Comparison of ENCODE assay signal across 18 mouse cellular contexts in the genomic region with DNA sequence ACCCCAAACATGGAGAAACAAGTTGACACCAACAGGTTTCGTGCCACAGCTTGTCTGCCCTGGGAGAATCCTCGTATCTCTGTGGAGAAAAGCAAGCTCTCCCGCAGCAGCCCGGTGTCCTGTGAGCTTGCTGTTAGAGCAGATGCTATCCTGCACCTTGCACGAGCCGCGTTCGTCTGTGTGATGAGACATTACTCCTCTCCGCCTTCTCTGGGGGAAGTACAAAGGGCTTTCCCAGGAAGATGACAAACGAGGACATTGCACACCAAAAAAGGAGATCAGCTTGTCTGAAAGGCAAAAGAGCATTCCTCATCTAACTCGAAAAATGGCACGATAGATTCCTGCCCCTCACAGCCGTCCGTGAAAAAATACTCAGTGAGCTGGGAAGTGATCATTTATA. TPM values are rescaled to one million over a fixed set of nuclear protein-coding genes. Genes with fewer than 3 reads are reported as not detected.
DNase-seq lines count a peak whose midpoint lies in the region; ATAC-seq lines count a peak whose summit lies in the region.
"Had no signal": no experiment of that assay in that cellular context is flagged by ENCODE, and none has a peak within 500 bp of the region (broad histone marks: within the 10 kb centered on the region; RNA-seq: fewer than 3 reads in every experiment).

No protein-coding gene starts in this region.

- no peak overlapping the region for H3K4me2 ChIP-seq in intestine, embryonic 14.5 days (ENCODE audit: low read length)
- H3K4me2 ChIP-seq in intestine, embryonic 16.5 days (ENCODE audit: low read depth, low read length) = no peak overlapping the region
- H3K4me2 ChIP-seq in kidney, embryonic 14.5 days (replicated peaks; ENCODE audit: low read depth, low read length) = no peak overlapping the region

- intact Hi-C loops in left cerebral cortex, postnatal 14 days (cut with DNase I) = no loop called here

- no peaks in the 10 kb centered on the region for H3K27me3 ChIP-seq in intestine, embryonic 14.5 days (replicated peaks; ENCODE audit: control insufficient read depth, insufficient read depth, low read length)
- H3K27me3 ChIP-seq in intestine, embryonic 16.5 days (replicated peaks; ENCODE audit: control insufficient read depth, insufficient read depth, low read length) = no peaks in the 10 kb centered on the region
- H3K27me3 ChIP-seq in kidney, embryonic 14.5 days (ENCODE audit: control insufficient read depth, insufficient read depth, low read length) = no peaks in the 10 kb centered on the region

- peaks cover 7% of the 10 kb centered on the region for H3K4me1 ChIP-seq in intestine, embryonic 14.5 days (replicated peaks; ENCODE audit: control insufficient read depth, insufficient read depth, low read length)
- peaks cover 21% of the 10 kb centered on the region for H3K4me1 ChIP-seq in intestine, embryonic 16.5 days (ENCODE audit: control insufficient read depth, insufficient read depth, low read length)
- H3K4me1 ChIP-seq in kidney, embryonic 14.5 days (ENCODE audit: control insufficient read depth, insufficient read depth, low read length) = no peaks in the 10 kb centered on the region

- H3K9ac ChIP-seq in intestine, embryonic 14.5 days (ENCODE audit: low read length) = no peak overlapping the region
- H3K9ac ChIP-seq in intestine, embryonic 16.5 days (ENCODE audit: low read depth, low read length) = no peak overlapping the region
- H3K9ac ChIP-seq in kidney, embryonic 14.5 days (ENCODE audit: low read depth, low read length) = no peak overlapping the region
- H3K9ac ChIP-seq: liver, embryonic 14.5 days had no signal

- peak; percentile 53 for DNase-seq in adrenal gland, adult 2 months
- DNase-seq in adrenal gland, postnatal 4 days (ENCODE audit: low spot score in 2 of 2) = no peak
- DNase-seq in intestine, embryonic 14.5 days (ENCODE audit: low spot score) = no peak
- peak; percentile 40 to 50 for DNase-seq in adrenal gland, postnatal 36 days
- peak; percentile 45 to 55 for DNase-seq in left cerebral cortex, postnatal 14 days (ENCODE audit: low spot score in 2 of 2)
- DNase-seq in heart, adult 11 months = no peak
- DNase-seq: gastrocnemius, postnatal 10 days; kidney, adult 2 months; layer of hippocampus, adult 9-11 months had no signal

- no peak overlapping the region for H3K4me3 ChIP-seq in intestine, embryonic 14.5 days (ENCODE audit: low read depth, low read length)
- H3K4me3 ChIP-seq in intestine, embryonic 16.5 days (ENCODE audit: low read length) = no peak overlapping the region
- no peak overlapping the region for H3K4me3 ChIP-seq in kidney, embryonic 14.5 days (ENCODE audit: low read length)
- H3K4me3 ChIP-seq: myocyte had no signal

- peak overlapping the region; percentile 59; the same call in 1 of the 2 replicates for H3K27ac ChIP-seq in intestine, embryonic 14.5 days (ENCODE audit: low read depth)
- H3K27ac ChIP-seq in intestine, embryonic 16.5 days (ENCODE audit: low read length) = no peak overlapping the region
- no peak overlapping the region for H3K27ac ChIP-seq in kidney, embryonic 14.5 days (ENCODE audit: low read depth, low read length)
- H3K27ac ChIP-seq: liver, embryonic 14.5 days had no signal

- H3K9me3 ChIP-seq in intestine, embryonic 14.5 days (ENCODE audit: control insufficient read depth, low read length) = no peaks in the 10 kb centered on the region
- no peaks in the 10 kb centered on the region for H3K9me3 ChIP-seq in intestine, embryonic 16.5 days (ENCODE audit: control insufficient read depth, low read length)
- H3K9me3 ChIP-seq in kidney, embryonic 14.5 days (ENCODE audit: control insufficient read depth, low read length) = no peaks in the 10 kb centered on the region
- H3K9me3 ChIP-seq: G1E had no signal

- WGBS in intestine, embryonic 14.5 days = 45% methylated on average over 14 of the region's 14 CpGs
- WGBS in intestine, embryonic 16.5 days = 53% methylated on average over 14 of the region's 14 CpGs
- WGBS in kidney, embryonic 14.5 days = 77% methylated on average over 14 of the region's 14 CpGs

- ATAC-seq in intestine, embryonic 14.5 days (replicated peaks; ENCODE audit: low FRiP score, low TSS enrichment, low read depth) = no peak
- ATAC-seq in intestine, embryonic 16.5 days = no peak
- ATAC-seq in kidney, embryonic 14.5 days (ENCODE audit: low FRiP score, low TSS enrichment) = no peak
- ATAC-seq: activated CD4-positive, CD25-positive, alpha-beta regulatory T cell, adult 4 months had no signal

- no peaks in the 10 kb centered on the region for H3K36me3 ChIP-seq in intestine, embryonic 14.5 days (ENCODE audit: control insufficient read depth, insufficient read depth, low read length)
- no peaks in the 10 kb centered on the region for H3K36me3 ChIP-seq in intestine, embryonic 16.5 days (ENCODE audit: control insufficient read depth, insufficient read depth, low read length)
- no peaks in the 10 kb centered on the region for H3K36me3 ChIP-seq in kidney, embryonic 14.5 days (ENCODE audit: control insufficient read depth, insufficient read depth, low read length)

RNA-seq across cellular contexts. Expression of a gene that starts 13.0 kb away (rescaled TPM):
- total RNA-seq in adrenal gland, adult 2 months (2021) = not detected
- not detected in 2 replicates for polyA plus RNA-seq in adrenal gland, adult 2 months (2012; rRNA removed)
- total RNA-seq in adrenal gland, postnatal 4 days (2021) = not detected
- not detected in 2 replicates for polyA plus RNA-seq in intestine, embryonic 14.5 days (2014; fragmentation: Nextera tagmentation; extraction: Ambion mirVana)
- polyA plus RNA-seq in intestine, embryonic 16.5 days (2015; fragmentation: Nextera tagmentation; extraction: Ambion mirVana) = not detected in 2 replicates
- total RNA-seq in adrenal gland, postnatal 36 days (2021) = not detected
- not detected for total RNA-seq in left cerebral cortex, postnatal 14 days (2021)
- polyA plus RNA-seq in kidney, embryonic 14.5 days (2014; fragmentation: Nextera tagmentation; extraction: Ambion mirVana) = not detected in 2 replicates
- total RNA-seq: G1E; gastrocnemius, postnatal 10 days; megakaryocyte progenitor cell, adult 5-6 weeks had no signal
- polyA plus RNA-seq: activated CD4-positive, CD25-positive, alpha-beta regulatory T cell, adult 4 months; cortical plate, adult 2 months; G1E; heart, embryonic 16.5 days; kidney, adult 2 months; liver, embryonic 14.5 days had no signal

RNA-seq across cellular contexts. Expression of a gene that starts 13.6 kb away (rescaled TPM):
- 10 to 100 TPM; 36.2 to 48.2 TPM for total RNA-seq in adrenal gland, adult 2 months (2021)
- 14.7 and 17.0 TPM in 2 replicates for polyA plus RNA-seq in adrenal gland, adult 2 months (2012; rRNA removed)
- 10 to 100 TPM; 36.3 to 43.3 TPM for total RNA-seq in adrenal gland, postnatal 4 days (2021)
- polyA plus RNA-seq in intestine, embryonic 14.5 days (2014; fragmentation: Nextera tagmentation; extraction: Ambion mirVana) = 60.2 and 60.9 TPM in 2 replicates
- 75.3 and 77.5 TPM in 2 replicates for polyA plus RNA-seq in intestine, embryonic 16.5 days (2015; fragmentation: Nextera tagmentation; extraction: Ambion mirVana)
- total RNA-seq in adrenal gland, postnatal 36 days (2021) = 10 to 100 TPM; 42.9 to 53.4 TPM
- total RNA-seq in left cerebral cortex, postnatal 14 days (2021) = 10 to 100 TPM; 48.0 to 48.6 TPM
- 34.4 and 36.0 TPM in 2 replicates for polyA plus RNA-seq in kidney, embryonic 14.5 days (2014; fragmentation: Nextera tagmentation; extraction: Ambion mirVana)

Comparison
In these comparisons a context has a peak if more than half of its experiments do, and no peak if none do; other contexts are left out.
1. DNase-seq: peak in adrenal gland, adult 2 months (single experiment), adrenal gland, postnatal 36 days (2 of 2) and left cerebral cortex, postnatal 14 days (2 of 2); none in adrenal gland, postnatal 4 days (0 of 2), intestine, embryonic 14.5 days (single experiment) and heart, adult 11 months (single experiment).